Mouse (Mus musculus) embryonic facial prominence, embryonic 11.5 days (tissue): ENCODE measurements at regions not wholly inside any gene's neighbourhood (a gene's known extent, or its start where the extent isn't known, plus 50 kb on each side); places are given as distances from the start of the nearest gene placed in this dataset.

Experiments used
- ATAC-seq: fragments of 200-750 bp; cut with Nextera tagmentation; replicated peaks from 2 replicates; pipeline ENCODE4 v1.8.0; 2017; ENCODE audit warnings: low read depth; ENCODE audit not compliant: insufficient number of reproducible peaks, low FRiP score, low TSS enrichment
- DNase-seq: peaks from one replicate; pipeline ENCODE4 v3.0.0-alpha.2; 2015; ENCODE audit warnings: low spot score
- H3K27ac ChIP-seq: fragments of 300-500 bp; sonication (generic); replicated peaks from 2 replicates; pipeline ENCODE4 v1.5.1; 2014; ENCODE audit warnings: mild to moderate bottlenecking, low read depth, low read length, control low read depth
- H3K27me3 ChIP-seq: fragments of 300-500 bp; sonication (generic); 2 replicates; pipeline ENCODE4 v1.6.1; 2014; ENCODE audit warnings: mild to moderate bottlenecking, low read length, moderate library complexity, mixed read lengths; ENCODE audit not compliant: control insufficient read depth, insufficient read depth
- H3K36me3 ChIP-seq: fragments of 300-500 bp; sonication (generic); replicated peaks from 2 replicates; pipeline ENCODE4 v1.6.1; 2014; ENCODE audit warnings: low read depth, mild to moderate bottlenecking, low read length, moderate library complexity, mixed read lengths; ENCODE audit not compliant: control insufficient read depth, insufficient read depth
- H3K4me1 ChIP-seq: fragments of 300-500 bp; sonication (generic); 2 replicates; pipeline ENCODE4 v1.6.1; 2014; ENCODE audit warnings: low read length, mixed read lengths; ENCODE audit not compliant: control insufficient read depth, insufficient read depth
- H3K4me2 ChIP-seq: fragments of 300-500 bp; sonication (generic); 2 replicates; pipeline ENCODE4 v1.6.1; 2014; ENCODE audit warnings: low read depth, mild to moderate bottlenecking, control low read depth, low read length, moderate library complexity
- H3K4me3 ChIP-seq: fragments of 300-500 bp; sonication (generic); 2 replicates; pipeline ENCODE4 v1.5.1; 2014; ENCODE audit warnings: low read depth, low read length, control low read depth
- H3K9ac ChIP-seq: fragments of 300-500 bp; sonication (generic); replicated peaks from 2 replicates; pipeline ENCODE4 v1.6.1; 2014; ENCODE audit warnings: mild to moderate bottlenecking, control low read depth, low read length
- H3K9me3 ChIP-seq: fragments of 300-500 bp; sonication (generic); replicated peaks from 2 replicates; pipeline ENCODE4 v1.6.1; 2016; ENCODE audit warnings: mild to moderate bottlenecking, low read length, inconsistent platforms, mixed read lengths; ENCODE audit not compliant: control insufficient read depth
- WGBS: fragments of 180-500 bp; shearing (Covaris S2); extraction: QIAGEN DNeasy Blood & Tissue Kit; methylation state at CpG from one replicate; pipeline ENCODE4 v1.1.7; 2014; 5-methylcytosine and 5-hydroxymethylcytosine counted together

GRCm38 (mm10) chr16:7638955-7639755 lies 785.8 kb downstream of the Tmem114 start:
- no peak for DNase-seq
- no peak overlapping the region for H3K27ac ChIP-seq

GRCm38 (mm10) chr16:7637993-7638392 lies 786.9 kb downstream of the Tmem114 start:
- no peak for ATAC-seq
- H3K27ac ChIP-seq = no peak overlapping the region

More at GRCm38 (mm10) chr16:7638955-7639755, 785.8 kb downstream of the Tmem114 start:
- Histone ChIP-seq H3K4me1 (no peaks in the 10 kb centered on the region), H3K4me2 (no peak overlapping the region), H3K9ac (no peak overlapping the region), H3K36me3 (no peaks in the 10 kb centered on the region), H3K4me3 (no peak overlapping the region), H3K9me3 (no peaks in the 10 kb centered on the region), H3K27me3 (no peaks in the 10 kb centered on the region)
- no peak for ATAC-seq
- WGBS = 60% methylated on average over 15 of the region's 15 CpGs

GRCm38 (mm10) chr16:7637121-7637700 lies 787.7 kb downstream of the Tmem114 start:
- Histone ChIP-seq H3K4me2 (no peak overlapping the region), H3K9me3 (no peaks in the 10 kb centered on the region), H3K9ac (no peak overlapping the region), H3K27ac (no peak overlapping the region), H3K4me1 (no peaks in the 10 kb centered on the region), H3K36me3 (no peaks in the 10 kb centered on the region), H3K27me3 (no peaks in the 10 kb centered on the region), H3K4me3 (no peak overlapping the region)
- no peak for DNase-seq
- no peak for ATAC-seq
- 74% methylated on average over 5 of the region's 5 CpGs for WGBS

More at GRCm38 (mm10) chr16:7637993-7638392, 786.9 kb downstream of the Tmem114 start:
- no peak overlapping the region for H3K4me3 ChIP-seq
- no peaks in the 10 kb centered on the region for H3K27me3 ChIP-seq
- no peaks in the 10 kb centered on the region for H3K9me3 ChIP-seq
- H3K36me3 ChIP-seq = no peaks in the 10 kb centered on the region
- no peak for DNase-seq
- no peak overlapping the region for H3K9ac ChIP-seq
- no peak overlapping the region for H3K4me2 ChIP-seq
- no peaks in the 10 kb centered on the region for H3K4me1 ChIP-seq

GRCm38 (mm10) chr16:7636326-7636725 lies 788.6 kb downstream of the Tmem114 start:
- Histone ChIP-seq H3K9ac (no peak overlapping the region), H3K27ac (no peak overlapping the region), H3K27me3 (no peaks in the 10 kb centered on the region), H3K9me3 (no peaks in the 10 kb centered on the region), H3K4me1 (no peaks in the 10 kb centered on the region), H3K36me3 (no peaks in the 10 kb centered on the region), H3K4me3 (no peak overlapping the region), H3K4me2 (no peak overlapping the region)
- 68% methylated on average over 5 of the region's 5 CpGs for WGBS
- no peak for DNase-seq
- ATAC-seq = no peak

- no peak overlapping the region for H3K27ac ChIP-seq
- 7% methylated on average over 4 of the region's 5 CpGs for WGBS
These were observed 792.5 kb downstream of the Tmem114 start for GRCm38 (mm10) chr16:7632474-7632873.

GRCm38 (mm10) chr16:7628351-7628750 lies 796.6 kb downstream of the Tmem114 start:
- Histone ChIP-seq H3K4me2 (no peak overlapping the region), H3K4me1 (no peaks in the 10 kb centered on the region), H3K4me3 (no peak overlapping the region), H3K36me3 (no peaks in the 10 kb centered on the region), H3K9me3 (no peaks in the 10 kb centered on the region), H3K27ac (no peak overlapping the region), H3K9ac (no peak overlapping the region), H3K27me3 (no peaks in the 10 kb centered on the region)
- 89% methylated on average over 8 of the region's 8 CpGs for WGBS
- ATAC-seq = no peak
- DNase-seq = no peak

More at GRCm38 (mm10) chr16:7632474-7632873, 792.5 kb downstream of the Tmem114 start:
- H3K9ac ChIP-seq = no peak overlapping the region
- H3K9me3 ChIP-seq = no peaks in the 10 kb centered on the region
- H3K4me3 ChIP-seq = no peak overlapping the region
- H3K4me2 ChIP-seq = no peak overlapping the region
- H3K36me3 ChIP-seq = no peaks in the 10 kb centered on the region
- H3K27me3 ChIP-seq = no peaks in the 10 kb centered on the region
- no peak for DNase-seq
- no peak for ATAC-seq
- no peaks in the 10 kb centered on the region for H3K4me1 ChIP-seq

GRCm38 (mm10) chr16:7606602-7607001 lies 818.3 kb downstream of the Tmem114 start:
- Histone ChIP-seq H3K4me2 (no peak overlapping the region), H3K27me3 (no peaks in the 10 kb centered on the region), H3K27ac (no peak overlapping the region), H3K9me3 (no peaks in the 10 kb centered on the region), H3K4me1 (no peaks in the 10 kb centered on the region), H3K4me3 (no peak overlapping the region), H3K36me3 (no peaks in the 10 kb centered on the region), H3K9ac (no peak overlapping the region)
- DNase-seq (no peak), ATAC-seq (no peak)
- 81% methylated on average over 2 of the region's 2 CpGs for WGBS

GRCm38 (mm10) chr16:7602428-7602827 lies 822.5 kb downstream of the Tmem114 start:
- DNase-seq (peak; percentile 4), ATAC-seq (no peak)
- no peak overlapping the region for H3K9ac ChIP-seq

More at GRCm38 (mm10) chr16:7602428-7602827, 822.5 kb downstream of the Tmem114 start:
- Histone ChIP-seq H3K27ac (no peak overlapping the region), H3K36me3 (no peaks in the 10 kb centered on the region), H3K27me3 (no peaks in the 10 kb centered on the region), H3K4me2 (no peak overlapping the region), H3K4me3 (no peak overlapping the region), H3K9me3 (no peaks in the 10 kb centered on the region), H3K4me1 (no peaks in the 10 kb centered on the region)
- WGBS = 56% methylated on average over 1 of the region's 1 CpGs
